Mouse (Mus musculus): ENCODE results near the gene Spint2.

The Spint2 gene

GRCm38 (mm10) chr7:29281201-29282073 is at the start of gene Spint2:
Gene Spint2 (minus strand): TSS chr7:29281912.
- in situ Hi-C loops (cut with MboI, MseI): no loop called here

- in situ Hi-C loops (cut with MboI, MseI): loop anchor here (10.0 kb wide), 1 partner anchor 1194 kb away; no protein-coding TSS in a partner anchor
Measured at GRCm38 (mm10) chr7:29328984-29329383, 47.3 kb upstream of the Spint2 start.

- in situ Hi-C loops (cut with MboI, MseI): loop anchor here (10.0 kb wide), 1 partner anchor 1192 kb away; no protein-coding TSS in a partner anchor
Measured at GRCm38 (mm10) chr7:29327087-29327486, 45.4 kb upstream of the Spint2 start.

GRCm38 (mm10) chr7:29319337-29320307 is 37.9 kb upstream of the Spint2 start:
- in situ Hi-C loops (cut with MboI, MseI): loop anchor here (10.0 kb wide), 1 partner anchor 1185 kb away; no protein-coding TSS in a partner anchor

- in situ Hi-C loops (cut with MboI, MseI): no loop called here
Measured at GRCm38 (mm10) chr7:29318115-29318911, 36.6 kb upstream of the Spint2 start.

GRCm38 (mm10) chr7:29317558-29317957 is 35.8 kb upstream of the Spint2 start:
- in situ Hi-C loops (cut with MboI, MseI): no loop called here

- in situ Hi-C loops (cut with MboI, MseI): no loop called here
Measured at GRCm38 (mm10) chr7:29316976-29317375, 35.3 kb upstream of the Spint2 start.

GRCm38 (mm10) chr7:29316137-29316734 is 34.5 kb upstream of the Spint2 start:
- in situ Hi-C loops (cut with MboI, MseI): no loop called here

GRCm38 (mm10) chr7:29314844-29315628 is 33.3 kb upstream of the Spint2 start:
- in situ Hi-C loops (cut with MboI, MseI): no loop called here

GRCm38 (mm10) chr7:29313572-29314261 is 32.0 kb upstream of the Spint2 start:
- in situ Hi-C loops (cut with MboI, MseI): no loop called here

GRCm38 (mm10) chr7:29313051-29313450 is 31.3 kb upstream of the Spint2 start:
- in situ Hi-C loops (cut with MboI, MseI): no loop called here

GRCm38 (mm10) chr7:29309749-29310148 is 28.0 kb upstream of the Spint2 start:
- in situ Hi-C loops (cut with MboI, MseI): no loop called here

- in situ Hi-C loops (cut with MboI, MseI): no loop called here
Measured at GRCm38 (mm10) chr7:29309221-29309721, 27.6 kb upstream of the Spint2 start.

- in situ Hi-C loops (cut with MboI, MseI): no loop called here
Measured at GRCm38 (mm10) chr7:29307350-29308104, 25.8 kb upstream of the Spint2 start.

- in situ Hi-C loops (cut with MboI, MseI): no loop called here
Measured at GRCm38 (mm10) chr7:29306619-29307018, 24.9 kb upstream of the Spint2 start.

- in situ Hi-C loops (cut with MboI, MseI): no loop called here
Measured at GRCm38 (mm10) chr7:29306108-29306507, 24.4 kb upstream of the Spint2 start.

GRCm38 (mm10) chr7:29305263-29305988 is 23.7 kb upstream of the Spint2 start:
- in situ Hi-C loops (cut with MboI, MseI): no loop called here

All from regulatory T cell (primary cell).